Mouse (Mus musculus): ENCODE measurements around the gene Chst2. TPM values are rescaled to one million over a fixed set of nuclear protein-coding genes. Genes with fewer than 3 reads are reported as not detected.

The Chst2 gene
- polyA plus RNA-seq, 1 experiment, result 0.43 TPM

DNA sequence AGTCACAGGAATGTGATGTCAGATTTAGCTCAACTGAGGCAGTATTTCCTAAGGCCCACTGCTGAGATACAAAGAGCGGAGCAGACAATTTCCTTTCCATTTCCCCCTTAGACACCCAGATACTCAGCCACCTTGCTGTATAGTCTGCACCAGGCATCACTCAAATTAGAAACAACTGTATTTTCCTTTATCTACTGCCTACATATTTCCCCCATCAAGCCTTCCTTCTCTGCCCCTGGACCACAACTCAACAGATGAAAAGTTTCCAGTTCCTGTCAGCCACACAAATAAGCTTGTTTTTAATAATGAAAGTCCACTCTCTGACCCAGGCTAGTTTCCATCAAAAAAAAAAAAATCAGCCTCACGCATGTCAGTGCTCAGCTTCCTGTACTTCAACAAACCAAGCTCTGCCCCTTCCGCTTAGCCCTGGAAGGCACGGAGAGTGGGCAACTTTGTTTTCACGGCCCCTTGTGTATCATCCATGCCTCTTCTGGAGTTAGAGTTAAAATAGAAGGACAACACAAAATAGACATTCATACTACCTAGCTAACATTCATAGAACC, 52.6 kb downstream of the Chst2 start:
- TF ChIP-seq CTCF (IDR thresholded peaks at IDR 0.05; ENCODE audit: control insufficient read depth, insufficient read depth, insufficient replicate concordance, low read depth, low read length), result no peak
- TF ChIP-seq POLR2A (IDR thresholded peaks at IDR 0.05; ENCODE audit: control insufficient read depth, low read depth, low read length), result no peak
- Histone ChIP-seq H3K27me3 (ENCODE audit: control insufficient read depth, insufficient read depth, low read length) (no peaks in the 10 kb centered on the region), H3K27ac (ENCODE audit: control insufficient read depth, insufficient read depth, low read depth, low read length) (no peak overlapping the region)

DNA sequence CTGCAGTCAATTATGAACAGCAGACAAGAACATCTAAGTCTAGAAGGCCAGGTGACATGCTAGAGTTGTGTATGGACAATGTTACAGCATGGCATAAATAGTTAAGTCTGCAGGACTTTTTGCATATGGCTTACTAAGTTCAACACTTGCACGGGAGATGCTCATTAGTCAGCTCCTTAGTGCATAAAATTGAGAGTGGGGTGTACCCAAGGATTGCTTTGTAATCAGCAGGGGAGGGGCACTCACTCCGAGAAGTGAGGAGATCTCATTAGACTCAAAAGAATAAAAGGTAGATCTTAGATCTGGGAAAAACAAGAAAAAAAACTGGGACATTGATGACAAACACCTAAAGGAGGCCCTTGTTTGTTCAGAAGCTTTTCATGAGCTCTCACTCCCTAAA, 54.6 kb downstream of the Chst2 start:
- Histone ChIP-seq H3K4me1 (ENCODE audit: control insufficient read depth, insufficient read depth, low read length) (no peaks in the 10 kb centered on the region), H3K36me3 (ENCODE audit: control insufficient read depth, insufficient read depth, low read length) (no peaks in the 10 kb centered on the region), H3K27ac (ENCODE audit: control insufficient read depth, insufficient read depth, low read depth, low read length) (no peak overlapping the region), H3K4me3 (ENCODE audit: control insufficient read depth, low read depth, low read length) (no peak overlapping the region), H3K27me3 (ENCODE audit: control insufficient read depth, insufficient read depth, low read length) (no peaks in the 10 kb centered on the region)
- TF ChIP-seq POLR2A (IDR thresholded peaks at IDR 0.05; ENCODE audit: control insufficient read depth, low read depth, low read length) (no peak), CTCF (IDR thresholded peaks at IDR 0.05; ENCODE audit: control insufficient read depth, insufficient read depth, insufficient replicate concordance, low read depth, low read length) (no peak)

More for the DNA sequence above, 52.6 kb downstream of the Chst2 start:
- Histone ChIP-seq H3K4me1 (ENCODE audit: control insufficient read depth, insufficient read depth, low read length) (no peaks in the 10 kb centered on the region), H3K36me3 (ENCODE audit: control insufficient read depth, insufficient read depth, low read length) (no peaks in the 10 kb centered on the region), H3K4me3 (ENCODE audit: control insufficient read depth, low read depth, low read length) (no peak overlapping the region)

DNA sequence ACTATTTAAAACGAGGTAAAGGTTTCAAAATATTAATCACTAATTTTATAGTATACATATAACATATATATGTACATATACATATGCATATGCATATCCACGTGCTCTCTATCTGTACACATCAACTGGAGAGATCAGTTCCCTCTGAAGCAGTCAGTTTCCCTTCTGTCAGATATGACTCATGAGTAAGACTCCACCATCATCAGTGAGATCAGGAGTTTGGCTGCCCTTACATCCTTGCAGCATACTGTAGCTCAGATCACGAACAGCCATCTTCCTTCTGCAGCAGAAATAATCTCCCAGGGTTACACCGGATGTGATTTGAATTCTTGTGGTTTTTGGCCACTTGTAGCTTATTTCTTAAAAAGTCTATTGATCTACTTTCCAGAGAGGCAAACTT, 56.0 kb downstream of the Chst2 start:
- H3K27ac ChIP-seq (ENCODE audit: control insufficient read depth, insufficient read depth, low read depth, low read length), result no peak overlapping the region
- no peaks in the 10 kb centered on the region for H3K4me1 ChIP-seq (ENCODE audit: control insufficient read depth, insufficient read depth, low read length)
- no peaks in the 10 kb centered on the region for H3K27me3 ChIP-seq (ENCODE audit: control insufficient read depth, insufficient read depth, low read length)
- TF ChIP-seq POLR2A (IDR thresholded peaks at IDR 0.05; ENCODE audit: control insufficient read depth, low read depth, low read length), result no peak
- TF ChIP-seq CTCF (IDR thresholded peaks at IDR 0.05; ENCODE audit: control insufficient read depth, insufficient read depth, insufficient replicate concordance, low read depth, low read length), result no peak
- no peak overlapping the region for H3K4me3 ChIP-seq (ENCODE audit: control insufficient read depth, low read depth, low read length)
- no peaks in the 10 kb centered on the region for H3K36me3 ChIP-seq (ENCODE audit: control insufficient read depth, insufficient read depth, low read length)

Other genes starting within 250 kb of the Chst2 start
- 3.3 and 4.0 TPM in 2 replicates for gene U2surp, start 105.3 kb upstream of the Chst2 start, polyA plus RNA-seq (2012; rRNA removed)
- gene Paqr9, start 152.9 kb upstream of the Chst2 start, polyA plus RNA-seq (2012; rRNA removed), result 58.7 and 63.4 TPM in 2 replicates
- gene Pcolce2, start 230.9 kb upstream of the Chst2 start, polyA plus RNA-seq (2012; rRNA removed), result 0.30 and 0.37 TPM in 2 replicates